Mouse (Mus musculus): ENCODE data around the gene Olfr514.
"Not testable (repeated sequence)": the region's sequence is repeated elsewhere in the genome, so short reads cannot be mapped to it uniquely, and the experiment has no call there.

GRCm38 (mm10) chr7:108814593-108815215 lies 11.1 kb downstream of the Olfr514 start:
- not testable (repeated sequence) for TF ChIP-seq ZC3H11A (IDR thresholded peaks at IDR 0.05; ENCODE audit: low read depth, low read length); RCOR1 (conservative IDR thresholded peaks at IDR 0.05; ENCODE audit: low read depth, low read length); CHD2 (IDR thresholded peaks at IDR 0.05; ENCODE audit: low read length); ZMIZ1 (IDR thresholded peaks at IDR 0.05; ENCODE audit: low read depth, low read length); HCFC1 (IDR thresholded peaks at IDR 0.05; ENCODE audit: low read depth, low read length); POLR2A (IDR thresholded peaks at IDR 0.05; ENCODE audit: low read depth, low read length); CHD1 (IDR thresholded peaks at IDR 0.05; ENCODE audit: low read depth, low read length); PAX5 (IDR thresholded peaks at IDR 0.05; ENCODE audit: low read length); EP300 (IDR thresholded peaks at IDR 0.05; ENCODE audit: low read length)
- TF ChIP-seq CTCF (conservative IDR thresholded peaks at IDR 0.05 in 1 of 2, IDR thresholded peaks at IDR 0.05 in 1 of 2; ENCODE audit: low read depth in 2 of 2, low read length in 2 of 2) (peak; percentile 26 to 66; a peak in 2 of 4 replicates), SMC3 (IDR thresholded peaks at IDR 0.05; ENCODE audit: low read depth, low read length) (peak; percentile 50), RAD21 (IDR thresholded peaks at IDR 0.05; ENCODE audit: low read depth, low read length) (peak; percentile 45)
